Mouse (Mus musculus): ENCODE data around the gene Als2cr12.

The Als2cr12 gene

DNA sequence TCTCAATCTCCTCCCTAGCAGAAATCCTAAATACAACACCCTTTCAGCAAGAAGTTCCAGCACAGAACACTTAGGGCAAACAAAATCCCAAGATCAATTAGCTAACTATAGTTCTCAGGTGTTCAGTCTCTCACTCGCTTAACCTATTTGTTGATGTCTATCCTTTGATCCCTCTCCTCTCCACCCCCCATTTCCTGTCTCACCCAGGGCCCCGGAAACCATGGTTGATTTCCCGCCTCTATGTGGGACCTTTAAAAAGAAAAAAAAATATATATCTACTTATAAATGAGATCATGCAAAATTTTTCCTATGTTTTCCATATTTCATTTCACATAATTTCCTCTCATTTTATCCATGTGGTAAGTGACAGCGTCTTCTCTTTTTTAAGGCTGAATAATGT, 25.2 kb upstream of the Als2cr12 start:
- in situ Hi-C loops (cut with MboI; ENCODE audit: unreplicated experiment in 2 of 2), result loop anchor here (25.0 kb wide), 2 partner anchors 709 to 734 kb away; partner anchors contain the start of genes Kctd18 (in 1 of the 2) and Sgo2a (in 1 of the 2)

- in situ Hi-C loops (cut with MboI; ENCODE audit: unreplicated experiment in 2 of 2), result loop anchor here (25.0 kb wide), 2 partner anchors 708 to 733 kb away; partner anchors contain the start of genes Kctd18 (in 1 of the 2) and Sgo2a (in 1 of the 2)
These were observed 24.3 kb upstream of the Als2cr12 start for GRCm38 (mm10) chr1:58720090-58720489.

- in situ Hi-C loops (cut with MboI; ENCODE audit: unreplicated experiment in 2 of 2), result loop anchor here (10.0 to 25.0 kb wide), 3 partner anchors 295 to 732 kb away; partner anchors contain the start of genes Clk1 (in 1 of the 2), Kctd18 (in 1 of the 2) and Sgo2a (in 1 of the 2)
These were observed 23.7 kb upstream of the Als2cr12 start for GRCm38 (mm10) chr1:58719356-58719945.

DNA sequence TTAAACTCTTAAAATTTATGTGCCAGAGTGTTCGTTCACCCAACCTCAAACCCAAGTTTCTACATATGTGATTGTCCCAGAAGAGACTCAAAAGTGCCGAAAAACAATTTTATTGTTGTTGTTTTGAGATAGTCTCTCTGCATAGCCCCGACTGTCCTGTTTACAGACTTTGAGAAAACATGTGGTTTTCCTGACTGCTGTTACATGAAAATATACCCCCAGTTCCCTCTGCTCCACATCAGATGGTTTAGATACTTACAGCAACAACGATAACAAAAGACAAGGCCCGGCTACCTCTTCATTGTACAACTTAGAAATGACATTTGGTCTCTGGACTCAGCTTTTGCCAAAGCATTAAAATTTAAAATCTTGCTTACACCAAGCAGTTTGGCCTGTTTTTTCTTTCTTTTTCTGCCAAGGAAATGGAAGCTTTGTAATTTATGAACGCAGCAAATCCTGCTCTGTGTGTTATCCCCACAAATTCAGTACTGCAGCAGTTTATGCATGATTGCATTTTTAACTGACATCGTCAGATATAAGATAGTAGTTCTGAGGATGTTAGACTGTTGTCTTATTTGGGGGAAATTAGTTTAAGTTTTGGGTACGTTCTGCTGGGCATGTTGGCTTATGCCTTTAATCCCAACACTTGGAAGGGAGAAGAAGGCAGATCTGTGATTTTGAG, 21.9 kb upstream of the Als2cr12 start:
- in situ Hi-C loops (cut with MboI; ENCODE audit: unreplicated experiment in 2 of 2), result loop anchor here (10.0 to 25.0 kb wide), 3 partner anchors 293 to 730 kb away; partner anchors contain the start of genes Clk1 (in 1 of the 2), Kctd18 (in 1 of the 2) and Sgo2a (in 1 of the 2)

DNA sequence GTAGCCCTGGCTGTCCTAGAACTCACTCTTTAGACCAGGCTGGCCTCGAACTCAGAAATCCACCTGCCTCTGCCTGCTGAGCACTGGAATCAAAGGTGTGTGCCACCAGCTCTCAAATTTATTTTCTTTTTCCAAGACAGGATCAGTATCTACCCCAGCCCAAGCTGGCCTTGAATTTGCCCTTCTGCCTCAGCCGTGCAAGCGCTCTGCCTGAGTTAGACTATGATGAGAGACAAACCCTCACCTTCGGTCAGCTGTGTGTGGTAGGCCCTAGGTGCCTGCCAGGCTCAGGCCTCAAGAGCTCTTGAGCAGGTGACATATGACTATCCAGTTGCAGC, 21.1 kb upstream of the Als2cr12 start:
- in situ Hi-C loops (cut with MboI; ENCODE audit: unreplicated experiment in 2 of 2), result loop anchor here (10.0 to 25.0 kb wide), 3 partner anchors 292 to 730 kb away; partner anchors contain the start of genes Clk1 (in 1 of the 2), Kctd18 (in 1 of the 2) and Sgo2a (in 1 of the 2)

DNA sequence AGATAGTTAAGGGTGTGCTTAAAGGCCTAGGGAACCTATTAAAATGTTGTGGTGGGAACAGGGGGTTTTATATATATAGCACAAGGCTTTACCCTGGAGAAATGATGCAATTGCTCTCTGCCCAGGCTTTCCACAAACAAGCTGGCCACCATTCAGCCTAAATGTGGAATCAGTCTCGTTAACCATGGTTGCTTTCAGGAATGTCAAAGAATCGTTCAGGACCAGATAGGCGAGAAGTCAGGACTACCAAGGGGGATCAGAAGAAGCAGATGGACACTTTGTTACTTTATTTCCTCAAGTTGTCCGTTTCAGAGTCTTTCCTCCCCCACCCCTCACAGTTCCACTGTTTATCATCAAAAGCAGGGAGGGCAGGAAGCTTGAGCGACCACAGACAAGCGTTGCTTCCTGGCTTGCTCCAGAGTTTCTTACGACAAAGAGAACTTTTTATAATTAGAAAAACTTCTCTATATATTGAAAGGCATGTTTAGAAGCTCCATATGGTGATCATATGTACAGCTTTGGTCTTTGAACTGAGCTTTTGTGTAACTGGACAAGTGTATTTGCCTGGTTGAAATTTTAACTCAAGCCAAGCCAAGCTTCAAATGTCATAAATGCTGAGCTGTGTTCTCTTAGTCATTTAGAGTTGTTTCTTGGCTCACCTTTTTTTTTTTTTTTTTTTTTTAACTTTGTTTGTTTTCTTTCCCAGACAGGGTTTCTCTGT, 20.5 kb upstream of the Als2cr12 start:
- in situ Hi-C loops (cut with MboI; ENCODE audit: unreplicated experiment in 2 of 2), result loop anchor here (10.0 to 25.0 kb wide), 3 partner anchors 292 to 729 kb away; partner anchors contain the start of genes Clk1 (in 1 of the 2), Kctd18 (in 1 of the 2) and Sgo2a (in 1 of the 2)

GRCm38 (mm10) chr1:58715536-58715935, 19.7 kb upstream of the Als2cr12 start:
- in situ Hi-C loops (cut with MboI; ENCODE audit: unreplicated experiment in 2 of 2), result loop anchor here (10.0 to 25.0 kb wide), 3 partner anchors 291 to 728 kb away; partner anchors contain the start of genes Clk1 (in 1 of the 2), Kctd18 (in 1 of the 2) and Sgo2a (in 1 of the 2)

DNA sequence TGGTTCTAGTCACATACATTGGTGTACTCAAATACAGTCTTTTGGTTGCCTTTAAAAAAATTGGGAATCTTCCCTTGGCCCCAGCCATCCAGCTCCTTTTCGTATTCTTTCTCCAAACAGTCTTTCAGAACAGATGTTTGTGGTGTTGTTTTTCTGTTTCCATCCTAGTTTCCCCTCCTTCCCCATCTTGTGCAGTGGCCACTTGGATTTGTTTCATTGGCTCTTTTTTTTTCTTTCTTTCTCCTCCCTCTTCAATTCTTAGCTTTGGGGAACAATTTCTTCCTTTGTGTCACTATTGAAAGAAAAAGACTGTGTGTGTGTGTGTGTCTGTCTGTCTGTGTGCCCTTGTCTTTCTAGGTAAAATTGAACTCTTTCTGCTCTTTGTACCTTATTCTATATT, 18.6 kb upstream of the Als2cr12 start:
- in situ Hi-C loops (cut with MboI; ENCODE audit: unreplicated experiment in 2 of 2), result loop anchor here (5.0 to 25.0 kb wide), 4 partner anchors 88 to 727 kb away; partner anchors contain the start of genes Clk1 (in 1 of the 2), Kctd18 (in 1 of the 2) and Sgo2a (in 1 of the 2)

DNA sequence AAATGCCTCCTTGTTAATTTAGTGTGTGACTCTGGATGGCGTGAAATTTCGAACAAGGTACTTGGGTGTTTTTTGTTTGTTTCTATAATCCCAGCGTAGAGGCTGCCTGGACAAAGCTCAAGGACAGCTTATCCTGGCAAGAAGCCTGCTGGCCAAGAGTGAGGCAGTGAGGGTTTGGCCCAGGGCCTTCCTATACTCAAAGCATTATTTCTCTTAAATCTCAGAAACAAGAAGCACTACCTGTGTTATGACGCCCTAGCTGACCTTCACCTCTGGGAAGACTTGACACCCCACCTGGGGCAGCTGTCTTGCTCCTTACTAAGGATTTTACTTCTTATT, 18.1 kb upstream of the Als2cr12 start:
- in situ Hi-C loops (cut with MboI; ENCODE audit: unreplicated experiment in 2 of 2), result loop anchor here (5.0 to 25.0 kb wide), 4 partner anchors 88 to 727 kb away; partner anchors contain the start of genes Clk1 (in 1 of the 2), Kctd18 (in 1 of the 2) and Sgo2a (in 1 of the 2)

- in situ Hi-C loops (cut with MboI; ENCODE audit: unreplicated experiment in 2 of 2), result loop anchor here (5.0 to 25.0 kb wide), 4 partner anchors 89 to 726 kb away; partner anchors contain the start of genes Clk1 (in 1 of the 2), Kctd18 (in 1 of the 2) and Sgo2a (in 1 of the 2)
These were observed 17.5 kb upstream of the Als2cr12 start for GRCm38 (mm10) chr1:58713081-58713892.

- in situ Hi-C loops (cut with MboI; ENCODE audit: unreplicated experiment in 2 of 2), result loop anchor here (5.0 to 25.0 kb wide), 4 partner anchors 90 to 725 kb away; partner anchors contain the start of genes Clk1 (in 1 of the 2), Kctd18 (in 1 of the 2) and Sgo2a (in 1 of the 2)
These were observed 16.6 kb upstream of the Als2cr12 start for GRCm38 (mm10) chr1:58712076-58713061.

DNA sequence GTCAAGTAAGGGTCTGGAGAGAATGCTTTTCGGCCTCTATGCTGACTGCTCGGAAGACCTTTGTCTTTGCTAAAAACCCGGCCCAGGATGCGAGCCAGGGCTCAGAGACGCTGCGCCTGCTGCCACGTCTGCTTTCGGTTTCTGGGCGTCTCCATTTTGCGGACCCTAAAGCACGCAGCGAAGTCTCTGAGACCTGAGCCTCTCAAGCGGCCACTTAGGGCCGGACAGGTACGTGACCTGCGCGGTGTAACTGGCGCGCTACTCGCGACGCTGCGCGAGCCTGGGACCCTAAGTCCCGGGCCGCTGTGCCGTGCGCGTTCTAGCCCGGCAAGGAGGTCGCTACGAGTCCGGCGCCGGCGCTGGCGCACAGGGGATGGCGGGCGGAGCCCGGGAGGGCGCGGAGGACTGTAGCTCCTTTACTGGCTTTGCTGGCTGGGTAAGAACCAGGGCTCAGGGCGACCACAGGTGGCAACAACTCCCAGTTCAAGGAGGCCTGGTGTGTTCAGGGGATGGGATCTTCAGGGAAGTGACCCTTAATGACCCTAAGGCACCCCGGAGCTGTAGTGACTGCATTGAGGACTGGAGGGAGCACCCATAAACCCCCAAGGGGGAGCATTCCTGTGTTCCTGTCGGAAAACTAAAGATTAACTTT, 15.7 kb upstream of the Als2cr12 start, which contains the start of gene Cflar:
Gene Cflar (plus strand): TSS at position 144 of the 652 bp plus-strand sequence.
- in situ Hi-C loops (cut with MboI; ENCODE audit: unreplicated experiment in 2 of 2), result loop anchor here (5.0 to 25.0 kb wide), 4 partner anchors 91 to 724 kb away; partner anchors contain the start of genes Clk1 (in 1 of the 2), Kctd18 (in 1 of the 2) and Sgo2a (in 1 of the 2)

DNA sequence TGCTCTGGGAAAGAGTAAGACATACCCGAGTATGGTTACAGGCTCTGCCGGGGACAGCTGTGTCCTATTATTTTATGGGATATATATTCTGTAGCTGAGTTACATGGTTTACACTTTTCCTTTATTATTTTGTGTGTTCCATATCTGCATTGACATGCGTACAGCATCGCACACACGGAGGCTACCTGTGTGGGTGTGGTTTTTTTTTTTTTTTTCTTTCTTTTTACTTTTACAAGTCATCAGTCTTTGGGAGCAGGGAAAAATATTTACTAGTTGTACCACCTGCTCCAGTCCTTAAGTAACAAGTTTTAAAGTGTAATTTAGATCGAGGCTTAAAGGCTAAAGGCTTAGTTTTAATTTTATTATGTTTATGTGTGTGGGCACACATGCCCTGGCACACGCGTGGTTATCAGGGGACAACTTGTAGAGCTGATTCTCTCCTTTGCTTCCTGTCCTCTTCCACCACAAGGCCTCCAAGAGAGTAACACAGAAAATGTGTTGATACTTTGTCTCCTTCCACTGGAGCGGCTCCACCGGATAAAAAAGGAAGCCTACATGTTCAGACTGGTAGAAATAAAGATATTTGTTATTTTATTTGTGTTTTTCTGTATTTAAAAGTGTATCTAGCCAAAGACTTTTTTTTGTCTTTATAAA, 15.0 kb upstream of the Als2cr12 start:
- in situ Hi-C loops (cut with MboI; ENCODE audit: unreplicated experiment in 2 of 2), result loop anchor here (5.0 to 25.0 kb wide), 4 partner anchors 91 to 724 kb away; partner anchors contain the start of genes Clk1 (in 1 of the 2), Kctd18 (in 1 of the 2) and Sgo2a (in 1 of the 2)

DNA sequence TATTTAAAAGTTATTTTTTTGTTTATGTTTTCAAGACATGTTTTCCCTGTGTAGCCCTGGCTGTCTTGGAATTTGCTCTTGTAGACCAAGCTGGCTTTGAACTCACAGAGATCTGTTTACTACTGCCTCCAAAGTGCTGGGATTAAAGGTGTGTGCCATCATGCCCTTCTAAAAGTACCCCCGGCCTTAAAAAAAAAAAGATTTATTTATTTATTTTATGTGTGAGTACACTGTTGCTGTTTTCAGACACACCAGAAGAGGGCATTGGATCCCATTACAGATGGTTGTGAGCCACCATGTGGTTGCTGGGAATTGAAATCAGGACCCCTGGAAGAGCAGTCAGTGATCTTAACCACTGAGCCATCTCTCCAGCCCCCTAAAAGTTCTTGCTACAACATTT, 14.3 kb upstream of the Als2cr12 start:
- in situ Hi-C loops (cut with MboI; ENCODE audit: unreplicated experiment in 2 of 2), result loop anchor here (5.0 to 25.0 kb wide), 4 partner anchors 92 to 723 kb away; partner anchors contain the start of genes Clk1 (in 1 of the 2), Kctd18 (in 1 of the 2) and Sgo2a (in 1 of the 2)

DNA sequence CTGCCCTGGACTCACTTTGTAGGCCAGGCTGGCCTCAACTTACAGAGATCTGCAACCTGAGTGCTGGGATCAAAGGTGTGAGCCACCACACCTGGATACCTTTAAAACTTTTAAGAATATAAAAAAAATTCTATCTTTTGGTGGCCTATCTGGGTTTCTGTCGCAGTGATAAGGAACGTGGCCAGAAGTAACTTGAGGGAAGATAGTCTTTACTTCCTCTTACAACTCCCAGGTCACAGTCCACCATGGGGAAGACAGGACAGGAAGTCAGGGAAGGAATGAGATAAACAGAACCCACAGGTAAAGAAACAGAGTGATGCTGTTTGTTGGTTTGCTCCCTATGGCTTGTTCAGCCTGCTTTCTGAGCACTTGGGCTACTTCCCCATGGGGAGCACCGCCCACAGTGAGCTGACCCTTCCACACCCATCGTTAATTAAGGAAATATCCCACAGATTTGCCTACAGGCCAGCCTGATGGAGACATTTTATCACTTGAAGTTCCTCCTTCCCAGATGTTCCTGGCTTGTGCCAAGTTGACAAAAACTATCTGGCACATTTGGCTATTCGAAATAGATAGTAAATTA, 4.9 kb upstream of the Als2cr12 start:
- in situ Hi-C loops (cut with MboI; ENCODE audit: unreplicated experiment in 2 of 2), result loop anchor here (25.0 kb wide), 2 partner anchors 688 to 713 kb away; partner anchors contain the start of genes Kctd18 (in 1 of the 2) and Sgo2a (in 1 of the 2)

DNA sequence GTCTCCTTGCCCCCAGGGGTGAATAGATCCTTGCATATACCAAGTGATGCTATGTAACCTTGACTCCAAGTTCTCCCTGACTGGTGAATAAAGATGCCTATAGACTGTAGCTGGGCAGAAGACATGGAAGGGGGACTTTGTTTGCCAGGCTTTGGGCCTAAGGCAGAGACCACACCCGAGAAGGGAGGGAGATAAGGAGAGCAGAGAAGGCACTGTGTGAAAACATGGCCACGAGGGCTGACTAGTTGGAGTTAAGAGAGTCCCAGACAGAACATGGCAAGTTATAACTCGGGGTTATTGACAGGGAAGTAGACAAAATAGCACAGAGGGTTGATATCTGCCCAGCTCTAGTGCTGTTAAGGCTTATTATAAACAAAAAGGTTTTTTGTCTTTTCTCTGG, 4.2 kb upstream of the Als2cr12 start:
- in situ Hi-C loops (cut with MboI; ENCODE audit: unreplicated experiment in 2 of 2), result loop anchor here (10.0 to 25.0 kb wide), 7 partner anchors 413 to 1288 kb away; partner anchors contain the start of genes Aox2 (in 2 of the 2), Aox1 (in 1 of the 2), Kctd18 (in 1 of the 2) and Maip1 (in 1 of the 2)

All from v-Abl transformed pro-B cells (cell line).